Mouse (Mus musculus): ENCODE measurements around the gene Sord. TPM values are rescaled to one million over a fixed set of nuclear protein-coding genes. Genes with fewer than 3 reads are reported as not detected.

Gene Sord
- polyA plus RNA-seq, 1 experiment, result 30.5 TPM

DNA sequence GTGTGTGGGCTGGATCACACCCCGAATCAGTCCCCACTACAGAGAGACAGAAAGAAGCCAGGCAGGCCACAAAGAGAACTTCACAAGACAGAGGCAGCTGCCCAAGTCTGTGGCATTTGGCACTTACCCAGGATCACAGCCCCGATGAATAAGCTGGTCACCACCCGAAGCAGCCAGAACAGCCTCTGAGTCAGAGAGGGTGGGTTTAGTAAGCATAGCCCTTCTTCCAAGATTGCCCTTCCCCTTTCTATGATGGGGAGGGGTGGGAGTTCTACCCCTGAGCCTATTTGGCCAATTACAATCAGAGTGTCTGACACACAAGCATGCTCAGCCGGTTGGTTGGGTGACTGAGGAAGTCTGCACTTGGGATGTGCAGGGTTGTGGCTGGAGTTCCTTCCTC, 71.6 kb downstream of the Sord start:
- Histone ChIP-seq H3K27ac (ENCODE audit: insufficient read depth, low read length) (no peak overlapping the region), H3K9ac (ENCODE audit: low read depth, poor library complexity, severe bottlenecking) (no peak overlapping the region), H3K36me3 (ENCODE audit: control insufficient read depth, insufficient read depth, low read length, poor library complexity, severe bottlenecking) (no peaks in the 10 kb centered on the region), H3K9me3 (replicated peaks; ENCODE audit: control insufficient read depth, insufficient read depth, low read length, poor library complexity, severe bottlenecking) (no peaks in the 10 kb centered on the region), H3K27me3 (ENCODE audit: control insufficient read depth, insufficient read depth, low read length, poor library complexity, severe bottlenecking) (peaks cover 2% of the 10 kb centered on the region; the same call in 1 of the 2 replicates), H3K4me3 (ENCODE audit: low read depth, low read length) (no peak overlapping the region), H3K4me1 (ENCODE audit: control insufficient read depth, insufficient read depth, low read length) (no peaks in the 10 kb centered on the region)
- TF ChIP-seq POLR2A (IDR thresholded peaks at IDR 0.05; ENCODE audit: insufficient read depth, low read length), result no peak
- no peak for TF ChIP-seq EP300 (IDR thresholded peaks at IDR 0.05; ENCODE audit: insufficient read depth, low read depth, low read length)
- TF ChIP-seq CTCF (IDR thresholded peaks at IDR 0.05; ENCODE audit: low read depth, low read length), result no peak

DNA sequence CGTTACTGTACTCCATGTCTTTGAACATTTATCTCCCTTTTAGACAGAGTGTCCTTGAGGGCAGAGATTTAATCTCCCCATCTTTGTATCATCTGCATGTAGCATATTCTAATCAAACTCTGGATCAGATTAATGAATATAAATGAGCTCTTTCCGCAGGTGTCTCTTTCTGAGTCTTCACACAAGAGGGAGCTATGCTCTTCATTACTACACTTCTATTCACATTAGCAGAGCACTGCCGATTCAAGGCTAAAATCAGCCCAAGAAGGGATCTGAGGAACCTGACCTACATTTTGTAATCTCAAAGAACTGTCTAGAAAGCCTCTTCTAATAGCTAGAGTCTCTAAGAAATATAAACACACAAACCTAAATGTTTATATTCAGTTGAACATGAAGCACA, 75.1 kb downstream of the Sord start:
- Histone ChIP-seq H3K27ac (ENCODE audit: insufficient read depth, low read length) (no peak overlapping the region), H3K27me3 (ENCODE audit: control insufficient read depth, insufficient read depth, low read length, poor library complexity, severe bottlenecking) (peaks cover 4% of the 10 kb centered on the region; the same call in 1 of the 2 replicates), H3K4me1 (ENCODE audit: control insufficient read depth, insufficient read depth, low read length) (no peaks in the 10 kb centered on the region), H3K9me3 (replicated peaks; ENCODE audit: control insufficient read depth, insufficient read depth, low read length, poor library complexity, severe bottlenecking) (no peaks in the 10 kb centered on the region), H3K4me3 (ENCODE audit: low read depth, low read length) (no peak overlapping the region), H3K36me3 (ENCODE audit: control insufficient read depth, insufficient read depth, low read length, poor library complexity, severe bottlenecking) (no peaks in the 10 kb centered on the region), H3K9ac (ENCODE audit: low read depth, poor library complexity, severe bottlenecking) (no peak overlapping the region)
- TF ChIP-seq EP300 (IDR thresholded peaks at IDR 0.05; ENCODE audit: insufficient read depth, low read depth, low read length) (no peak), POLR2A (IDR thresholded peaks at IDR 0.05; ENCODE audit: insufficient read depth, low read length) (no peak), CTCF (IDR thresholded peaks at IDR 0.05; ENCODE audit: low read depth, low read length) (no peak)

- Histone ChIP-seq H3K27me3 (ENCODE audit: control insufficient read depth, insufficient read depth, low read length, poor library complexity, severe bottlenecking) (peaks cover 4% of the 10 kb centered on the region; the same call in 1 of the 2 replicates), H3K9me3 (replicated peaks; ENCODE audit: control insufficient read depth, insufficient read depth, low read length, poor library complexity, severe bottlenecking) (no peaks in the 10 kb centered on the region), H3K27ac (ENCODE audit: insufficient read depth, low read length) (no peak overlapping the region), H3K4me3 (ENCODE audit: low read depth, low read length) (no peak overlapping the region), H3K36me3 (ENCODE audit: control insufficient read depth, insufficient read depth, low read length, poor library complexity, severe bottlenecking) (no peaks in the 10 kb centered on the region), H3K4me1 (ENCODE audit: control insufficient read depth, insufficient read depth, low read length) (no peaks in the 10 kb centered on the region), H3K9ac (ENCODE audit: low read depth, poor library complexity, severe bottlenecking) (no peak overlapping the region)
- TF ChIP-seq CTCF (IDR thresholded peaks at IDR 0.05; ENCODE audit: low read depth, low read length), result no peak
These were observed 77.0 kb downstream of the Sord start for GRCm38 (mm10) chr2:122311561-122311960.

DNA sequence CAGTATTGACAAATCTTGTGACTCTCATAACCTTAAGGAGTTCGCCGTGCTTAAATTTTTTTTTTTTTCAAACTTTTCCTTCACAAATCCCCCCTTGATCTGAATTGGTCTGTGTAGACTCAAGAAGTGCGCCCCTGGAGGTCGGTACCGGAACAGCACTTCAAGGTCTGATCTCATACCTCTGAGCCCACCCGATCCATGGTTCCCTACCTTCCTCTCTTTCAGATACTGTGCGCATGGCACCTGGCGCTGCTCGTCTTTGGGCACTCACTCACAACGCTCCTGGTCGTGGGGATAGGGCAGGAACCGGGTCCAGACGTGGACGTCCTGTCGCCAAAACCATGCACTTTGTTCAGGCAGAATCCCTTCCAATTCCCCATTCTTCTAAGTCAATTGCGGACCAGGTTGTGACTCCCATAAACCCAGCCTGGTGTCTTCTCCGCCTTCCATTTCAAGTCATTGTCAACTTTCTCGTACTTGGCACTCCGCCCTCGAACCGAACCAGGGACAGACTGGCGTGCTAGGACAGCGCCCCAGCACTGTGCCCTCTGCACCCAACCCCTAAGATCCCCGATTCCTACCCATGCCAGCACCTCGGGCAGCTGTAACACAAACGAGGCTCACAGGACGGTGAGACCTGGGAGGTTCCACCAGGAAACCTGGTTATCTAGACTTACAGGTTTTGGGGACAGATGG, 78.3 kb downstream of the Sord start:
- Histone ChIP-seq H3K4me3 (ENCODE audit: low read depth, low read length) (peak overlapping the region; percentile 61), H3K9ac (ENCODE audit: low read depth, poor library complexity, severe bottlenecking) (no peak overlapping the region), H3K36me3 (ENCODE audit: control insufficient read depth, insufficient read depth, low read length, poor library complexity, severe bottlenecking) (no peaks in the 10 kb centered on the region), H3K9me3 (replicated peaks; ENCODE audit: control insufficient read depth, insufficient read depth, low read length, poor library complexity, severe bottlenecking) (no peaks in the 10 kb centered on the region), H3K27ac (ENCODE audit: insufficient read depth, low read length) (no peak overlapping the region), H3K27me3 (ENCODE audit: control insufficient read depth, insufficient read depth, low read length, poor library complexity, severe bottlenecking) (0 out of 2 replicates have a peak, but pooled peaks cover 2% of the 10 kb centered on the region), H3K4me1 (ENCODE audit: control insufficient read depth, insufficient read depth, low read length) (no peaks in the 10 kb centered on the region)
- no peak for TF ChIP-seq EP300 (IDR thresholded peaks at IDR 0.05; ENCODE audit: insufficient read depth, low read depth, low read length)
- TF ChIP-seq CTCF (IDR thresholded peaks at IDR 0.05; ENCODE audit: low read depth, low read length), result peak; percentile 57
- TF ChIP-seq POLR2A (IDR thresholded peaks at IDR 0.05; ENCODE audit: insufficient read depth, low read length), result no peak

GRCm38 (mm10) chr2:122313536-122313935, 79.0 kb downstream of the Sord start, which contains the start of gene Duoxa1:
Duoxa1 (minus strand) TSS chr2:122313730.
- H3K9ac ChIP-seq (ENCODE audit: low read depth, poor library complexity, severe bottlenecking), result no peak within 1 kb of the TSS
- H3K27me3 ChIP-seq (ENCODE audit: control insufficient read depth, insufficient read depth, low read length, poor library complexity, severe bottlenecking), result 0 out of 2 replicates have a peak, but pooled peaks cover 2% of the 10 kb centered on the region
- H3K27ac ChIP-seq (ENCODE audit: insufficient read depth, low read length), result no peak within 1 kb of the TSS
- no peaks in the 10 kb centered on the region for H3K36me3 ChIP-seq (ENCODE audit: control insufficient read depth, insufficient read depth, low read length, poor library complexity, severe bottlenecking)
- H3K4me3 ChIP-seq (ENCODE audit: low read depth, low read length), result peak within 1 kb of the TSS; percentile 61
- H3K9me3 ChIP-seq (replicated peaks; ENCODE audit: control insufficient read depth, insufficient read depth, low read length, poor library complexity, severe bottlenecking), result no peaks in the 10 kb centered on the region
- TF ChIP-seq CTCF (IDR thresholded peaks at IDR 0.05; ENCODE audit: low read depth, low read length), result no peak
- TF ChIP-seq EP300 (IDR thresholded peaks at IDR 0.05; ENCODE audit: insufficient read depth, low read depth, low read length), result no peak
- TF ChIP-seq POLR2A (IDR thresholded peaks at IDR 0.05; ENCODE audit: insufficient read depth, low read length), result no peak
- H3K4me1 ChIP-seq (ENCODE audit: control insufficient read depth, insufficient read depth, low read length), result no peaks in the 10 kb centered on the region

Other genes with a start within 250 kb of the Sord start
- gene Eif3j1, start 206.2 kb upstream of the Sord start, polyA plus RNA-seq (2011; ENCODE audit: insufficient read depth, insufficient read length, low read depth, missing spikeins), result 21.8 and 24.4 TPM in 2 replicates
- 31.5 and 33.3 TPM in 2 replicates for gene Spg11, start 116.4 kb upstream of the Sord start, polyA plus RNA-seq (2011; ENCODE audit: insufficient read depth, insufficient read length, low read depth, missing spikeins)
- gene B2m, start 87.1 kb upstream of the Sord start, polyA plus RNA-seq (2011; ENCODE audit: insufficient read depth, insufficient read length, low read depth, missing spikeins), result 116 and 119 TPM in 2 replicates
- 0.43 TPM in 1 of 2 replicates, not detected in the other for gene Trim69, start 74.0 kb upstream of the Sord start, polyA plus RNA-seq (2011; ENCODE audit: insufficient read depth, insufficient read length, low read depth, missing spikeins)
- gene Patl2, start 48.6 kb upstream of the Sord start, polyA plus RNA-seq (2011; ENCODE audit: insufficient read depth, insufficient read length, low read depth, missing spikeins), result 2.5 and 3.1 TPM in 2 replicates
- 0.43 and 0.60 TPM in 2 replicates for gene Terb2, start 48.5 kb upstream of the Sord start, polyA plus RNA-seq (2011; ENCODE audit: insufficient read depth, insufficient read length, low read depth, missing spikeins)
- gene Duox2, start 63.7 kb downstream of the Sord start, polyA plus RNA-seq (2011; ENCODE audit: insufficient read depth, insufficient read length, low read depth, missing spikeins), result not detected in 2 replicates
- not detected in 2 replicates for gene Duoxa2, start 64.2 kb downstream of the Sord start, polyA plus RNA-seq (2011; ENCODE audit: insufficient read depth, insufficient read length, low read depth, missing spikeins)
- not detected in 2 replicates for gene Duoxa1, start 79.0 kb downstream of the Sord start, polyA plus RNA-seq (2011; ENCODE audit: insufficient read depth, insufficient read length, low read depth, missing spikeins)
- gene Duox1, start 80.9 kb downstream of the Sord start, polyA plus RNA-seq (2011; ENCODE audit: insufficient read depth, insufficient read length, low read depth, missing spikeins), result not detected in 2 replicates
- gene Shf, start 134.4 kb downstream of the Sord start, polyA plus RNA-seq (2011; ENCODE audit: insufficient read depth, insufficient read length, low read depth, missing spikeins), result 3.7 and 6.0 TPM in 2 replicates
- gene Slc28a2, start 191.7 kb downstream of the Sord start, polyA plus RNA-seq (2011; ENCODE audit: insufficient read depth, insufficient read length, low read depth, missing spikeins), result not detected in 2 replicates

All from ES-Bruce4 (cell line).